Mouse (Mus musculus): ENCODE measurements around the gene Wrap53.

The Wrap53 gene

DNA sequence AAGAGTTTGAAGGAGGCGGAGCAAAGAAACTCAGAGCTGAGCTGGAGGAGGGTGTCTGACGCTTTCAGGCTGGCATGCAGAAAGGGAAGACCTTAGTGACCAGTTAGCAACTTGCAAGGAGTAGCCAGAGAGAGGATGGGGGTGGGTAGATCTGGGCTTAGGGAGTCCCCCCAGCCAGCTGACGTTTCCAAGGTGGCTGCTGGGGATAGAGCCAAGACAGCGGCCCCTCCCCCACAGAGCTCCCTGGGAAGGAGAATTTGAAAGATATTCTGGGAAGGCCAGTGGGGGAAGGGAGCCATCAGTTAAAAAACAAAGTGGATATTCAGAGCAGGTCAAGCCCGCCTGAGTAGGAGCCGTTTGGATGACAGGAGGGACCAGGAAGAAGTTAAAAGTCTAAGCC lies 20.0 kb upstream of the Wrap53 start:
- peak; percentile 77 for DNase-seq

DNA sequence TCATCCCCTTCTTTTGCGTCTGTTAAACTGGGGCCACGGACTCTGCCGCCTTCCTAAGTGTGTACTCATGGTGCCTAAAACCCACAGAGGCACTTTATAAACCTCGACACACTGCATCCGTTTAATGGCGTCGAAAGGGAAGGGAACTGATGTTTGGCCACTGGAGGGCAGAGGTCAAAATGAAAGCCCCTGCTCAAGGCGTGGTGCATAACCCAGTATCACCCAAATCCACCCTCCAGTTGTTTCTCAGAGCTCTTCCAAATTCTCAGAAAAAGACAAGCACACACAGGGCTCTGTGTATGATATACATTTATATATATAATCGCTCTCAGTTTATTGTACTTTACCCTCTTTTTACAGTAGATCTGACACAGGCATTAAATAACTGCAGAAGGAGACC lies 19.4 kb upstream of the Wrap53 start:
- DNase-seq: no peak

DNA sequence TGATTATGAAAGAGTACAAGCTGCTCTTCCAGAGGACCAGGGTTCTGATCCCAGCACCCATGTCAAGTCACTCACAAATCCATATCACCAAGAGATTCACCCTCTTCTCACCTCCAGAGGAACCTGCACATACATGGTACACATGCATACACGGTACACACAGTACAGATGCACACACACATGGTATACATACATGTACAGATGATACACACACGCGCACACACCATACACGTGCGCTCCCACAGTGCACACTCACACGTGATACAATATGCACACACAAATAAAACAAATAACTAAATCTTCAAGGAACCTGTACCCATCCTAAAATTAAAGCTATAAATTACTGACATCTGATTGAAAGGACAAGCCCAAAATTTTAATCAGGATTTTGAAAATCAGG lies 14.8 kb upstream of the Wrap53 start:
- DNase-seq: no peak

DNA sequence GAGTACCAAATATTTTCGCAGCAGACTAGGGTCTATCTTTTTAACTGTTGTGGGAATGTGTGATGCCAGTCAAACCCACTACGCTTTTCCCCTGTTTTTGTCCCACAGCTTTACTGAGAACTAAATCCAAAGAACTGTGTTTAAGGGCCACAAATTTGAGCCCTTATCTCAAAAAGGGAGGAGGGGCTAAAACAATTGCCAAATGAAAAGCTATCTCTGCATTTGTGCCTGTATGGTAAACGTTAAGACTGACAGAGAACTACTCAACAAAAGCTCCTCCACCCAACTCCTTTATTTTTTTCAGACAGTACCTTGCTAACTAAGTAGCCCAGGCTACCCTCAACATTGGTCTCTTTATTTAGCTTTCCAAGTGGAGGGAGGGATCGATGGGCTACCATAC lies 12.7 kb upstream of the Wrap53 start:
- DNase-seq: no peak

DNA sequence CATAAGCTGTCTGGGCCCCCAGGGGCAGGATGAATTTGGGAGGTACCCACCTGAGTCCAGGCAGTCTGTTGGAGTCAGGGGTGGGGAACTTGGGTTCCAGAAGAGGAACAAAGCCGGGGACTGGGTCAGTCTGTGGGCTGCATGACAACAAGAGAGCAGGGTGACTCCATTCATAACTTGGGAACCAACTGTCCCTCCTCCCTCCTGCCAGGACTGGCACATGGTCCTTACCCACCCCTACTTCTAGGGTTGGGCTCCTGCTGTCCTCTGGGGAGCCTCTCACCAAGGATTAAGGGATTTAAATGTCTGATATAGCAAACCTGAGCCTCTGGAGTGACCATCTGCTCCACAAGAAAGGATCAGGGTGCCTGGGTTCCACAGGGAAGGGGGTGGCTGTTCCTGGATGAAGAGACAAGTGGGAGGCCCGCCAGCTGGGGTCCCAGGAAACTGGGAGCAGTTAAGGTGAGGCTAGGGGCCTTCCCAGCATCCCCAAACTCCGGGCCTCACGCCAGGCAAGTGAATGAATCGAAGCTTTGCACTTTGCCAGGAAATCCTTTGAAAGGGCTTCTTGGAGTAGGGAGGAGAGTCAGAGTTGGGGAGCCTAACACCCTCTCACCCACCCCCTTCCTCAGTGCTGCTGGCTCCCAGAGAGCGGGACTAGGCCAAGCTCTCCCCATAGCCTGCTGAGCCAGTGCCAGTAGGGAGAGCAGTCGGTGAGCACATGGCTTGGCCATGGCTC lies 12.0 kb upstream of the Wrap53 start:
- DNase-seq: peak; percentile 82

DNA sequence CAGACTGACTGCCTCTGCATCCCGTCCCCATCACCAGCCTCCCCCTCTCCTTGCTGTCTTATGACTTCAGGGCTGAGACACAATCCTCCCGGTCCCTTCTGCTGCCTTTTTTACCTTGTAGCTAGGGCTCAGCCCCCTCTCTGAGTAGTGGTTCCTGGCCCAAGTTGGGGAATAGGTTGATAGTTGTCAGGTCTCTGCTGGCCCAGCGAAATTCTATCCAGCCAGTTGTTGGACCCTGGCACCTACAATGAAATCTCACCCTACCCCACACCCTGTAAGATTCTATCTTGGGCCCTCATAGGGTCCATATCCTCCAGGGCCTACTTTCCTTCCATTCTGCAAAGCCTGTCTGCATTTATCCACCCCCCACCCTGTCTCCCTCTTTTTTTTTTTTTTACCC lies 11.4 kb upstream of the Wrap53 start:
- DNase-seq: no peak

DNA sequence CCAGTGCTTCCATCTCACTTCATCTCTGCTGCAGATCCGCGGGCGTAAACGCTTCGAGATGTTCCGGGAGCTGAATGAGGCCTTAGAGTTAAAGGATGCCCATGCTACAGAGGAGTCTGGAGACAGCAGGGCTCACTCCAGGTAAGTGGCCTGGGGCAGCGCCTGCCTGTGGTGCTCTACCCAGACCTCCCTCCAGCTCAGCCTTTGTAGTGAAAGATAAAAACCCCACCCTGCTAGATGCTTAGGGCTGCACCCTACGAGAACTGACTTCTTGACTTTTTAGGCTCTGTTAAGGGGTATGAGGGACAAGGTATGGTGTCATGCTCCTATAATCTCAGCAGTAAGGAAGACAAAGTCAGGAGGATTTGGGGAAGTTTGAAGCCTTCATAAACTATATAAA lies 10.6 kb upstream of the Wrap53 start:
- DNase-seq: no peak

DNA sequence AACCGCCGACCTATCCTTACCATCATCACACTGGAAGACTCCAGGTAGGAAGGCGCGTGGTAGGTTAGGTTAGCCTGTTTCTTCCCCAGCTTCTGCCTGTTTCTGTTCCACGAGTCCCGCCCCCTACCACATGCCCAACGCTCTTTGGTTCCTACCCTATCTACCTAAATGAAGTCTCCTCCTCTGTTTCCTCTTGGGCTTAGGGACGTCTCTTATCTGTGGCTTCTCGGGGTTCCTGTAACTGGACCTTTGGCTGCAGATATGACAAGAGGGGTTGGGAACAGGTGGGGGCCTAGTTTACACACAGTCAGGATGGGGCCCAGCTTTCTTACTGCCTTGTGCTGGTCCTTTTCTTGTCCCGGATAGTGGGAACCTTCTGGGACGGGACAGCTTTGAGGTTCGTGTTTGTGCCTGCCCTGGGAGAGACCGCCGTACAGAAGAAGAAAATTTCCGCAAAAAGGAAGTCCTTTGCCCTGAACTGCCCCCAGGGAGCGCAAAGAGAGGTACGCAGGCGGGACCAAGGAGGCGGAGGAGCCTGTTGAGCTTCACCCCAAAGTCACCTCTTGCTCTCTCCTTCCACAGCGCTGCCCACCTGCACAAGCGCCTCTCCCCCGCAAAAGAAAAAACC lies 9.3 kb upstream of the Wrap53 start:
- no peak for DNase-seq

DNA sequence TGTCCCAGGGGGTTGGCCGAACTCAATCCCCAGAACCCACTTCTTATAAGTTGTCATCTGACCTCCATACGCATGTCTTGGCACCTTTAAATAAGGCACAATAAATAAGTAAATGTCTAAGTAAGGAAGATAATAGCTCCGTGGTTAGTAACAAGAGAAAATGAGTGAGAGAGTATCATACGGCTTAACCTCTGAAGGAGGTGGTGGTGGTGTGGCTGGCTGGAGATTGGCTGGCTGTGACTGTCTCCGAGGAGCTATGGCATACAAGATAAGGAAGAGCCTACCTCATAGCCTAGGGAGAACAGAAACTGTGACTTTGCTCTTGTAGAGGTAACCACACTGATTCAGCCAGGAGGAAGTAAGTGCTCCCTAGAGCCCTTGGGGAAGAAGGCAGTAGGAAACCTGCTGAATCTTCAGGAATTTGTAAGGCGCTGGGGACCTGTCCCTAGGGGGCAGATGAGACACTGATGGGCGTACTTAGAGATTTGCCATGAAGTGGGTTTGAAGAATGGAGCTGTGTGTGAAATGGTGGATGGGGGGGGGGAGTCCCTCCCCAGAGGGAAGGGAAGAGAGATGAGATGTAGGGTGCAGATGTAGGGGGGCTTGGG lies 5.8 kb upstream of the Wrap53 start:
- no peak for DNase-seq

DNA sequence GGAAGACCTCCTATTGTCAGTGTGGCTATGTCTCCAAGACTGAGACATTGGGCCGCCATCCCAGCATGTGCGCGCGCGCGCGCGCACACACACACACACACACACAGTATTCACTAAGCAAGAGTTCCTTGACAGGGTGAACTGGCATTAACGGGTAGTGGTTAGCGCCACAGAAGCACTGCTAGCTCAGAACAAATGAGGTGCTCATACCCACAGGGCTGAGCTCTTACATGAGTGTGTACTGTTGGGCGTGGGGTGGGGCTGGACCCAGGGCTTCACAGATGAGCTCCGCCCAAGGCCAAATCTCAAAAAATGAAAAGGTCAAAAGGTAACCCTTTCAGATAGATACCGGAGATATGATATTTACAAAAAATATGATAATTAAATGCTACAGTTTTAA lies 4.9 kb upstream of the Wrap53 start:
- no peak for DNase-seq

DNA sequence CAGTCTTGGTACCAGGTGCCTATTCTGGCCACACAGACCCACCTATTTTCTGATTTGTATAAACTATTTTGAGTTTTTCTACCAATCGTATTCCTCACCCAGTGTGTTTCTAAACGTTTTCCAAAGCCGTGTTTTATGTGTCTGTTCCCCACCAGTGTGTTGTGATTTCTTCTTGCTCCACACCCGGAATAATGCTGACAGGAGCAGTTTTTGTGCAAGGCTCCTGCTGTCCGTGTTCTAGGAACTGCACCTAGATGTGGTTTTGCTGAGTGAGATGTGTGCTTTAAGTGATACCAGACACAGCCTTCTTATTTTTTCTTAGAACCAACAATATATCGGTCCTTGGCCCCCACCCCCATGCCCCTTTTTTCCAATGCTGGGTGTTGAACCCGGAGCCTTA lies 4.0 kb upstream of the Wrap53 start:
- no peak for DNase-seq

DNA sequence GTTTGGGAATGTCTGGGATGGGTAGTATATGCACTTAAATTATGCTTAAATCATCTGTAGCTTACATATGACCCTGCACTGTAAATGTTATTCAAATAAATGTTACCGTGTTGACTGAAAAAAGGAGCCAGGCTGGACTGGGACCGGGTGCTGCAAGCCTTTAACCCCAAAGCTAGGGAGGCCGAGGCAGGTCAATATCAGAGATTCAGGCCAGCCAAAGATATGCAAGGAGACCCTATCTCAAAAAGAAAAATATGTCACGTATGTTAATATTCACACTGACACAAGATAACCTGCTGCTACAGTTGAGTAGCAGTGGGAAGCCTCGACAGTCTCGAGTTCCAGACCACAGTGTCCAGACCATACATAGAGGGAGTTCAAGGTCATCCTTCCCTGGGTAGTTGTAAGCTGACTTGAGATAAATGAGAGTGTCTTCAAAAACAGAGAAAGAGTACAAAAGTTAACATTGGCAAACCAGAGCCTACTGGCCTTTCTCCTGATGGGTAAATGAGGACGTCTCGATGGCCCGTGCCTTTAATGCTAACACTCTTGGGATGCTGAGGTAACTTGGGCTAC lies 2.3 kb upstream of the Wrap53 start:
- no peak for DNase-seq

DNA sequence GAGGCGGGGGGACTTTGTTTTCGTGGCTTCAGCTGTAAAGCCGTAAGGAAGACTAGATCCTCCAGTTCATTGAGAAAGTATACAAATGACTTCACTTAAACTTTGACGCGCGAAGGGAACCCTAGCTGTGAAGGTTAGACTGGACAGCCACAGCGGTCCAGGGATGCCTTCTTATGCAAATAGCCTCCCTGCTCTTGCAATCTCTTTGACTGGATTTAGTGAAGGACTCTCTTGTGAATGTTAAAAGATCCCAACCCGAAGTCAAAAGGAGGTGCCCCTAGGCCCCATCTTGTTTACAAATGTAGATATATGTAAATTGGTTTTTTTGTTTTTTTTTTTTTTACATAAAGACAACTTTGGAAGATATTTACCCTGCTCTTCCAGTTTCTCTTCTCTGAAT lies 1.8 kb upstream of the Wrap53 start:
- no peak for DNase-seq

DNA sequence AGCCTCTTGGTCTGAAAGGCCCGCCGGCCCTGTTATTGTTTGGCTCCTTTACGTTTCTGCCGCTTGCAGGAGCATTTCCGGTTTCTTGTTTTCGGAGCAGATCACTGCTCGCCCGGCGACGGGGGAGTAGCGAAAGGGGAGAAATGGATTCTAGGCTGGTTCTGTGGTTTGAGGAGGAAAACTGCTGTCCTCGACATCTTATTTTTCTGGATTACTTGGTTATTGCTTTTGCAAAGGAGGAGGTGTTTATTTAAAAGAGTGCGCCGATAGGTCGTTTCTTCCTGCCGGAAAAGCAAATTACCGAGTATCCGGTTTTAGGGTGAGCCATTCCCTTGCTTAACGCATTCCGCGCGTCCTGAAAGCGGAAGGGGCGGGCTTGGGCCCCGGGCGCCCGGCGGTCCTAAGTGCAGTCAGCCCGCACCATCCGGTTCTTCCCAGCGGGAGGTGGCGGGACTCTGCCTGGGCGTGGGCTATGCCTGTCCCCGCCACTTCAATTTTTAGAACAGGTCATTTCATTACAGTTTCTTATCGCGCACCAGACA lies 1.2 kb upstream of the Wrap53 start:
- DNase-seq: peak; percentile 83

DNA sequence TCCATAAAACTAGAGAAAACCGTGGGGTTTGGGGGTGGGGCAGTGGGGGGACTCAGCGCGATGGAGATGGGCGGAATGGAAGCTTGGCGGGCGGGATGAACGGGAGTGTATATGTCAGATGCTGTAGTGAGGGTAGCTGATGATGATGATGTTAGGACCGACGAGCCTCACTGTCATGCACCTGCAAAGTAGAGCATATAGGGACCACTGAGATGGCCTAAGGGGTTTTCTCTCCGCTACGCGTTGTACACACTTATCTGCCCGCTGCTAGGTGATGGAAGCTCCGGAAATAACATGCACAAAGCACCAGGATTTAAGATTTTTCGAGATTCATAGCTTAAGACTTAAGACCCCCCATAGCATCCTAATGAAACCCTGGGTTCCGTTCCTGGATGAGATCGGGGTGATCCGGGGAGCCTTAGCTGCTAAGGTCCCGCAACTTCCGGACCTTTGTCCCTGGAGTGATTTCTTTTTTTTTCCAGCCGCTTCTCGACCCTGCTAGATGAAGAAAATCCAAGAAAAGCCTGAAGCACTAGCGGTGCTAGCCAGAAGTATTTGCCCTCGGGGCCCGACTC lies 604 bp upstream of the Wrap53 start:
- no peak for DNase-seq

DNA sequence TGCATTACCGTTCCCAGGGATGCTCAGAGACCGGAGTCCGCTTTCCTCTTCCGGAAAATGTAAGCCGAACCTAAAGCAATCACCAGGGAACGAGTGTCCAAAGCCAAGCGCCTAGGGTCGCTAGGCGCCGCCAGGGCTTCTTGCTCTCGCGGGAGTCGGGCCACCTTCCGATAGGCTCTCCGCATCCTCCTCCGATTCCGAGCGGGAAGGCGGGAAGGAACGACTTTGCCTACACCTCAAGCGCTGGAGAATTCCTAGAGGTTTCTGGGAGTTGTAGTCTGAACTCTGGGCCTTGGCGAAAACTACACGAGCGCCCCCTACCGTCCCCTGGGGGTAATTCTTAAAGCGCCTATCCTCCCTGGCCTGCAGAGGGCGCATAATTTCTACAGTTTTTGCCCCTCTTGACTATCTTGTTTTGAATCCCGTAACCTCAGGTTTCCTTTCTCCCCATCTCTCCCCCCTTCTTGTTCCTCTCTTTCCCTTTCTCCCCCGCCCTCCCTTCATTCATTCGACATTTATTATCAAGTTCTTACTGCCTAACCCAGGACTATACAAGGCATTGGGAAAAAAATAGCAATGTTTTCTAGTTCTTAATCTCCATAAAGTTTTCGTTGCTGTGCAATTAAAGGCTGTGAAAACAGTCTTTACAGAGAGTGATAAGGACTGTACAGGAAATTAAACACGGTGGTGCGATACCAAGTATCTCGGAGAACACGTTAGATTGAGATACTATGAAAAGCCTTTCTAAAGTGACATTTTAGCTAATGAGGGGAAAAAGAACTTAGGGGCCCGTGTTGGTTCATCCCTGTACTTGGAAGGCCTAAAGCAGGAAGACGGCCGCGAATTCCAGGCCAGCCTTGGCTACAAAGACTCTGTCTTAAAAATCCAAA lies 682 bp downstream of the Wrap53 start:
- peak; percentile 99 for DNase-seq

DNA sequence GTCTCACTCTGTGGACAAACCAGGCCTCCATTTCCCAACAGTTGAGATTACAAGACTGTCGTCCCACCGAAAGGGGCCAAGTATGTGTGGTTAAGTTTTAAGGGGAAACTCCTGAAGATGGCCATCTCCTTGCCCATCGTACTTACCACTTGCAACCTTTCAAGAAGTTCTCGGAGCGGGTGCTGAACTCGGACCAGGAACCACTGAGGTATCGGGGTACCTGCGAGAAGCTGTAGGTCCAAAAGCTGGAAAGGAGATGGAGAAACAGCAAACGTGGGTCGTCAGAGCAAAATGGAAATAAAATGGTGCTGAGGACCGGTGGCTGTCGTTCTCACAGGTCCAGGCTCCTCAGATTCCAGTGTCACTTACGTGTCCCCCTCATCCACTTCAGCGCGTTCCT lies 1.8 kb downstream of the Wrap53 start:
- DNase-seq: no peak

DNA sequence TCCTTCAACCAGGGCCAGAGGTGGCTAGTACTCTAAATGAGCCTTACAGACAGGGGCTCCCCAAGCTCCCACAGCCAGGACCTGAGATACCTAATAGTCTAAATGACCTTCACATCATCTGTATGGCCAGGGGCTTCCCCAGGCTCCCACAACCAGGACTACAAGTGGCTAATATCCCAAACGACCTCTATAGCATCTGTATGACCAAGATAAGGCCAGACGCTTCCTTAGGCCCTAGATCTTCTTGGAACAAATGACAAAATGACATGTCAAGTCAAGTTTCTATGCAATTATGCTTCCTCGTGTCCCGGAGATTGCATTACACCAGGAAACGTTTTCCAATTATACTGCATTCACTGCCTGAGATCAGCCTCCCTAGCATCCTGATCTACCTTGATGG lies 3.7 kb downstream of the Wrap53 start:
- no peak for DNase-seq

DNA sequence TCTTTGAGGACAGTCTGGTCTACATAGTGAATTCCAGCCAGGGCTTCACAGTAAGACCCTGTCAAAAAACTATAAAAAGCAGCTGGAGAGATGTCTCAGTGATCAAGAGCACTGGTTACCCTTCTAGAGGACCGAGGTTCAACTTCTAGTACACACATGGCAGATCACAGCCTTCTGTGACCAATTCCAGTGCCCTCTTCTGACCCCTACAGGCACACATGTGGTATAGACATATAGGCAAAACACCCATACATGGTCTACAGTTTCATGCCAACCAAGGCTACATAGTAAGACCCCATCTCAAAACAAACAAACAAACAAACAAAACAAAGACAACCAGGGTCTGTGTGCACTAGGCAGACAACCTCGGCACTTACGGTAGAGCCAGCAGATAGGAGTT lies 4.8 kb downstream of the Wrap53 start:
- no peak for DNase-seq

DNA sequence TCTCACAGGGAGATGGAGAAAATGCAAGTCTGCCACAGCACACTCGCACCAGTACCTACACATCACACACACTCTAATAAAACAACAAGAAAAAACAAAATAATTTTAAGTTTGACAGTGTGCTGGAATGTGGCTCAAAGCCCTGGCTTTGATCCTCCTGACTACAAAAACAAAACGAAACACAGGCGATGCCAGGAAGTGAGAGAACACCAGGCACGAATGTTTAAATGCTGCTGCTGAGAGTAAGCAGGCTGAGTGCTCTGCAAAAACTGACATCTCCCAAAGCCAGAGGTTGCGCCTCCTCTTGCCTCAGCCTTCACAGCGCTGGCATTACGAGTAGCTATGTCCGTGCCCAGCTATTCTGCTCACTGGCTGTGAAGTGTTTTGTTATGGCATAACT lies 14.9 kb downstream of the Wrap53 start:
- no peak for DNase-seq

DNA sequence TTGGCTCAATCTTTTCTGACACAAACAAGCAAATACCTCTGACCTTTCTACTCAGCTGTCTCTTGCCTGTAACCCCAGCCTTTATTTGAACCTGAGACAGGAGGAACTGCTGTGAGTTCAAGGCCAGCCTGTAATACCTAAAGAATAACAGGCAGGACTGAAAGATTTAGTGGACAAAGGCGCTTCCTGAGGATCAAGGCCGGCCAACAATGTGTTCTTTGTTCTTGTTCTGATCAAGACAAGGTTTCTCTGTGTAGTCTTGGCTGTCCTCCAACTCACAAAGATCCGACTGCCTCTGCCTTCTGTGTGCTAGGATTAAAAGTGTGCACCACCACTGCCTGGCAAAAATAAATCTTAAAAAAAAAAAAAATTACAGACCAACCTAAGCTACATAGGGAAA lies 15.7 kb downstream of the Wrap53 start:
- DNase-seq: no peak

DNA sequence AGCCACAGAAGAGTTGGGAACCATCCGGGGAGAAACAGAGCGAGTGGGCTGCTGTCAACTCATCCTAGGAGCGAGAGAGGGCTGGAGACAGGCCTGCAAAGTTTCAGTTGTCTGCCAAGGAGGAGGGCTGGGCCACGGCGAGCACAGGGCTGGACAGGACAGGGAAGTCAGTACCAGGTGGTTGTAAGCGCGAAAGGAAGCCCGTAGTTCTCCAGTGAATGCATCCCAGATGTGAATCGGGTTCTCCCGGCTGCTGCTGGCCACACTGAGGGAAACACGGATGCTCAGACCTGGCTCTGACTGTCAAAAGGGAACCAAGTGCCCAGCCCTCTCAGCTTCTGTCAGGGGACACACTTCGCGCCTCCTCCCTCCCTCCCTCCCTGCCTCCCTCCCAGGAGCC lies 16.7 kb downstream of the Wrap53 start:
- DNase-seq: no peak
